Mouse (Mus musculus) cerebellum, adult 2 months (tissue): ENCODE measurements around the gene Ptger1.

Source experiments
- CTCF ChIP-seq: fragments of 200-500 bp; IDR thresholded peaks from 2 replicates; pipeline ENCODE4 v1.5.1; 2011; ENCODE audit warnings: low read depth, mild to moderate bottlenecking, control low read depth, low read length, moderate library complexity, borderline replicate concordance; ENCODE audit not compliant: insufficient read depth
- POLR2A ChIP-seq: fragments of 200-500 bp; IDR thresholded peaks from 2 replicates; pipeline ENCODE4 v1.6.1; 2011; ENCODE audit warnings: low read length, control low read depth, borderline replicate concordance; ENCODE audit not compliant: insufficient read depth

GRCm38 (mm10) chr8:83619568-83620285, 46.8 kb upstream of the Ptger1 start:
- TF ChIP-seq CTCF, result no peak
- TF ChIP-seq POLR2A, result no peak
